Mouse (Mus musculus) right cerebral cortex, postnatal 36 days (tissue): Measurements from ENCODE around the gene Cdk12.

Experiments
- DNase-seq, 2 experiments: peaks; one replicate each; pipeline ENCODE4 v3.0.0; 2022; ENCODE audit warnings: low spot score in 2 of 2, mixed read lengths in 1 of 2

The Cdk12 gene

GRCm38 (mm10) chr11:98260706-98261479 lies 58.0 kb downstream of the Cdk12 start:
- no peak for DNase-seq

GRCm38 (mm10) chr11:98265039-98265438 lies 62.2 kb downstream of the Cdk12 start:
- DNase-seq = peak; percentile 72 to 82

DNA sequence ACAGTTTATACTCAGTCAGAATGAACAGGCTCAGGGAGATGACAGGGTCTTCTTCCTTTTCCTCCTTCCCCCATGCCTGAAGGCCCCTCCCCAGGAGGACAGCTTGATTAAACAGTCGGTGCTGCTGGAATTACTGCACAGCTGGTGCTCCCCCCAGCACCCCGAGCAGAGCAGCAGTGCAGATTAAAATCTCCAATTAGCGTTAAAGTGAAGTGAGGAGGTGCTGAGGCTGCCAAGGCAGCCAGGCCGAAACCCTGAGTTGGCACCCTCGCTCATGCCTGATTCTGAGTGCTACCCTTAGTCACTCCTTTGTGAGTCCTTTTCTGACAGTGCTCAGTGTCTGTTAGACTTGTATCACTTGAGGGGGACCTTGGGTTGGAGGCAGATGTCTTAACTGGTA lies 63.0 kb downstream of the Cdk12 start:
- DNase-seq = no peak

- no peak for DNase-seq
Measured at GRCm38 (mm10) chr11:98266699-98267402, 64.0 kb downstream of the Cdk12 start.

- DNase-seq = peak; percentile 50 to 54
Measured at GRCm38 (mm10) chr11:98270066-98270465, 67.2 kb downstream of the Cdk12 start.

DNA sequence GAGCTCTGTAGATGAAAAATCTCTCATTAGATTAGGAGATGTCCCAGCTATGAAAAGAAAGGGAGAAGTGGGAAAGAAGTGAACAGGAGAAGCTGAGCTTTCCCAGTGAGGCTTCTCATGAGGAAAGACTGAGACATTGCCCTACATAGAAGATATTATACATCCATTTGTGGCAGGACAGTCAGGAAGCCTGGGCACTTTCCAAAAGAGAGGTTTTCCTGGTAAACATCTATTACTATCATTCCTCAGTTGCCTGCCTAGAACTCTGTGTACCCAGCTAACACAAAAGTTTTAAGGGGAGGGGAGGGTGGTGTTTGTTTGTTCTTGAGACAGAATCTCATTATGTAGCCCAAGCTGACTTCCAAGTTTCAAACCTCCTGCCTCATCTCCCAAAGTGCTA lies 67.6 kb downstream of the Cdk12 start:
- DNase-seq = no peak

- DNase-seq = no peak
Measured at GRCm38 (mm10) chr11:98283740-98284139, 80.9 kb downstream of the Cdk12 start.

- DNase-seq = no peak
Measured at GRCm38 (mm10) chr11:98284230-98284629, 81.4 kb downstream of the Cdk12 start.

- DNase-seq = no peak
Measured at GRCm38 (mm10) chr11:98285368-98285767, 82.5 kb downstream of the Cdk12 start.

DNA sequence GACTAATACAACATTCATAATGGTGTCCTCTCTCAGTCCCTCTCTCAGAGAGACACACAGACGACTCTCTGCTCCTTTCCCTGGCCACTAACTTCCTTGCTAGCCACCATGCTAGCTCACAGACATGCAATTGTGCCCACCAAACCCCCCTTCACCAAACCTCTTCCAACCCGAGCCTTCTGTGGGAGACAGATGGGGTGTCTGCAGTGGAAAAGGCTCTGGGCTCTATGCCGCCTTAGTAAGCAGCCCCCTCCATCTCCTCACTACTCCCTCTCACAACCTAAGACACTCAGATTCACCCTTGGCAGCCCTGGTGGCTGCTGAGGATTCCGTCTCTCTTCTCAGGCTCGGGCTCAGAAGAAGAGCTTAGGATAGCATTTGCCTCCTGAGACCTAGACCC lies 84.7 kb downstream of the Cdk12 start:
- no peak for DNase-seq

DNA sequence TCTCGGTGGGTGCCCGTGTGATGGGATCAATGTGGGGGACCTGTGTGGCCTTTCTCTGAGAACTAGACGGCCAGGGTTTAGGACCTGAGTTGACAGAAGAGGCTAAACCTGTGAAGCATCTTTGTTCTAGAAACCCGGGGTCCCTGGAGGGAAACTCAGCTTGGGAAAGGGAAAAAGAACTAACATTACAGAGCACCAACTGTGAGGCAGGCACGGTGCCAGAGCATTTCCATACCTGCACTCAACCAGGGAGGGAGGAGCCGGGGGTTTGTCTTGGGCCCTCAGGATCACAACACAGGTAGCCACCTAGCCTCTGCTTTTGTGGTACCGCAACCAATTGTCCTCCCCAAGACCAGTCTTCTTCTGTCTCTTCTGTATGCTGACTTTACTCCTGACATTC lies 85.1 kb downstream of the Cdk12 start:
- no peak for DNase-seq

DNA sequence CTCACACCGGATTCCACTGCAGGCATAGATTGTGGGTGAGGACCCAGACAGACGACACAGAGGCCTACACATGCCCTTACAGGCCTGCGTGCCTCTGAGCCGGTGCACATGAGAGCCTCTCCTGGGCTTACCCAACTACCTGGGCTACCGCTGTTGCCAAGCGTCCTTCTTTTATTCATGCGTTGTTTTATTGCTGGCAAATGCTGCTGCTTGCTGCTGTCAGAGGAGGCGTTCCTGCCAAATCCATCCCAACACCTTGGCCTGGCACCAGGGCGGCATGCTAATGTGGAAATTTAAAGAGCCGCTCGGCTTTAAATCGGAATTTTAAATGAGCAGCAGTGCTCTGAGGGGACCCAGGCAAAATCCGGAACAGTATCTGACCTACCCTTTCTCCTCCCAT lies 87.0 kb downstream of the Cdk12 start:
- peak in 1 of 2 experiments; percentile 29 for DNase-seq

GRCm38 (mm10) chr11:98290906-98291305 lies 88.0 kb downstream of the Cdk12 start:
- no peak for DNase-seq

DNA sequence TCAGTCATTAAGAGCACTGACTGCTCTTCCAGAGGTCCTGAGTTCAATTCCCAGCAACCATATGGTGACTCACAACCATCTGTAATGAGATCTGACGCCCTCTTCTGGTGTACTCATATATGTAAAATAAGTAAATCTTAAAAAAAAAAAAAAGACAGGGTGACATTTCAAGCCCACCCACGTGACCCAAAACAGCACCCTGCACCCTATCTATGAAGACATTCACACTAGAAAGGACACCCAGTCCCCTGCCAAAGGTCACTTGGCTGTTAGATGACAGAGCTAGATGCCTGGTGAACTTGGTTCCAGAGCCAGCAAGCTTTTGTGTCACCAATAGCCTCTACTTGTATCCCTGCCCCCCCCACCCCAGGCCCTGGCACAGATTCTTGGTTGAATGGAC lies 90.2 kb downstream of the Cdk12 start:
- DNase-seq = no peak

DNA sequence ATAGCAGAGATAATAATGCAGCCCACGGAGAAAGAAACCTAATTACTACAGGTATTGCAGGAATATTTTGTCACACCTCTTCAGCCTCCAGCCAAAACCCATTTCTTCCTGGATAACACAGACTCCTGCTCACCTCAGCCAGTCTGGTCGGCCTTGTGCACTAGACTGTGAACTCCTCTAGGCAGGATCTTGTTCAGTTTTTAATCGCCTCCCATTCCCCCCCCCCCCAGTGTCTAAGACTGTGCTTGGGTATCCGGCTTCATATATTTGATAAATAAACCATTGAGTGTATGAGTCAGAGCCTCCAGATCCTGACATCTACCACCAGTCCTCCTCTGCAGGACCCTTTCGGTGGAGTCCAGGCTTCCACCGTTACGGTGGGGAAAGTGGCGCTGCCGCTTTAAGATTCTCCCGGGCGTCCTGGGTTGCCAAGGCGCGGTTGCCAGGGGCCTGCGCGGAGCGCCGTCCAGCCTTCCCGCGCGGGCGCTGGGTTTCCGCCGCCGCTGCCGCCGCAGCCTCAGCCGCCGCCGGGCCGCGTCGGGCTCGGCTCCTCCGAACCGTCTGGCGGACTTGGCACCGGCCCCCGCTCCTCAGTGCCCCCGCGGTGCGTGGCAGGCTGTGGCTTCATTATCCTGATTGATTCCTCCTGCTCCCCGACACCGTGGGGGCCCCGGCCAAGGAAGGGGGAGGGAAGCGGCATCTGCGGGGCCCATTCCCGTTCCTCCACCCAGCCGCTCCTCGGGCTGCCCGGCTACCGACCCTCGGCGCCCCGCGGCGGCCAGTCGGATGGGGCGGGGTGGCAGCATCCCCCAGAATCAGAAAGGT lies 91.5 kb downstream of the Cdk12 start:
- peak; percentile 61 to 68 for DNase-seq

GRCm38 (mm10) chr11:98295013-98295585 lies 92.2 kb downstream of the Cdk12 start:
- DNase-seq = no peak

GRCm38 (mm10) chr11:98296277-98296676 lies 93.4 kb downstream of the Cdk12 start:
- peak in 1 of 2 experiments; percentile 30 for DNase-seq

GRCm38 (mm10) chr11:98296916-98297315 lies 94.1 kb downstream of the Cdk12 start:
- DNase-seq = no peak

DNA sequence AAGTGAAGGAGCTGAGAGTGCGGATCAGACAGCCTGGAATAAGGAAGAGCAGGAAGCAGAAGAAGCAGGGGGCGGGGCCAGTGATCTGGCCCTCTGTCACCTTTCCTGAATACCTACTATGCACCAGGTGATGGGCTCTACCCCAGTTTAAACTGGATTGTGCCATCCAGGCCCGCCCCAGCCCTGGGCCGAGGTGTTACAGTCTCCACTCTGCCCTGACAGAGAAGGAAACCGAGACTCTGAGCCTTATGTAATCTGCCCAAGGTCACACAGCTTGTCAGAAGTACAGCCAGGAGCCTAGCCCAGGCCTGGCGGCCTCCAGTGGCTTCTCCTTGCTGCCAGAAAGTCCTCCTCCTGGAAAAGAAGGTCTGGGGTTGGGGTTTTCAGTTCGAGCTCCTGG lies 94.9 kb downstream of the Cdk12 start:
- no peak for DNase-seq

GRCm38 (mm10) chr11:98298484-98299205 lies 95.8 kb downstream of the Cdk12 start:
- no peak for DNase-seq

GRCm38 (mm10) chr11:98313790-98314323 lies 111.0 kb downstream of the Cdk12 start:
- peak in 1 of 2 experiments; percentile 75 for DNase-seq
